Mouse (Mus musculus): ENCODE measurements at regions not wholly inside any gene's neighbourhood (a gene's known extent, or its start where the extent isn't known, plus 50 kb on each side); places are given as distances from the start of the nearest gene placed in this dataset.

DNA sequence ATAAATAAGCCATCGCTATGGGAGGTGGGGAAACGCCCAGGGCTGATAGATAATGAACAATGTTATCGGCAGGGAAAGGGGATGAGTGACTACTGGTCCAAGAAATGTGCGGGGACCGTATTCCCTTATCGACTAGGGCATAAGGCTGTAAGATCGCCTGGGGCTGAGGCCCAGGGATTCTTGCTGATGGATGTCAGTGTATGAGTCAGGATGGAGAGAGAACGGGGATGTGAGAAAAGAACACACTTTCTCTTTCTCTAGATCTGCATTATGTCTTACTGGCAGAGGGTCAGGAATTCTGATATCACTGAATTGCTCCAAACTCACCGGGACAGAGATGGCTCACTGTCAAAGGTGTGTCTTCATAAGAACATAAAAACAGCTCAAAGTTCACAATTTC is 92.9 kb upstream of the Fam3c start:
- TF ChIP-seq CTCF (IDR thresholded peaks at IDR 0.05; ENCODE audit: insufficient read depth, low read length) (no peak), POLR2A (IDR thresholded peaks at IDR 0.05; ENCODE audit: borderline replicate concordance, extremely low read depth, low read depth, low read length) (no peak)

Measured in lung, adult 2 months (tissue).